Mouse (Mus musculus) heart, embryonic 15.5 days (tissue): ENCODE results near the gene Smim24. TPM values are rescaled to one million over a fixed set of nuclear protein-coding genes. Genes with fewer than 3 reads are reported as not detected.

Source experiments
- ATAC-seq: fragments of 200-750 bp; cut with Nextera tagmentation; replicated peaks from 2 replicates; pipeline ENCODE4 v1.8.0; 2017; ENCODE audit warnings: low read depth, moderate TSS enrichment; ENCODE audit not compliant: insufficient number of reproducible peaks, insufficient read depth, low FRiP score
- H3K27ac ChIP-seq: fragments of 300-500 bp; sonication (generic); 2 replicates; pipeline ENCODE4 v1.5.1; 2015; ENCODE audit warnings: mild to moderate bottlenecking, inconsistent platforms
- H3K27me3 ChIP-seq: fragments of 300-500 bp; sonication (generic); 2 replicates; pipeline ENCODE4 v1.6.1; 2015; ENCODE audit warnings: inconsistent platforms
- H3K36me3 ChIP-seq: fragments of 300-500 bp; sonication (generic); 2 replicates; pipeline ENCODE4 v1.6.1; 2015; ENCODE audit warnings: mild to moderate bottlenecking, inconsistent platforms
- H3K4me1 ChIP-seq: fragments of 300-500 bp; sonication (generic); replicated peaks from 2 replicates; pipeline ENCODE4 v1.6.1; 2015; ENCODE audit warnings: inconsistent platforms
- H3K4me2 ChIP-seq: fragments of 300-500 bp; sonication (generic); 2 replicates; pipeline ENCODE4 v1.6.1; 2015; ENCODE audit warnings: inconsistent platforms, mild to moderate bottlenecking, moderate library complexity
- H3K4me3 ChIP-seq: fragments of 300-500 bp; sonication (generic); 2 replicates; pipeline ENCODE4 v1.5.1; 2015; ENCODE audit warnings: mild to moderate bottlenecking, inconsistent platforms
- H3K9ac ChIP-seq: fragments of 300-500 bp; sonication (generic); 2 replicates; pipeline ENCODE4 v1.6.1; 2015; ENCODE audit warnings: mild to moderate bottlenecking, inconsistent platforms
- H3K9me3 ChIP-seq: fragments of 300-500 bp; sonication (generic); replicated peaks from 2 replicates; pipeline ENCODE4 v1.6.1; 2016; ENCODE audit warnings: inconsistent platforms
- WGBS: fragments of 180-500 bp; shearing (Covaris S2); methylation state at CpG from one replicate; pipeline ENCODE4 v1.1.7; 2015; ENCODE audit warnings: mixed read lengths; 5-methylcytosine and 5-hydroxymethylcytosine counted together
- polyA plus RNA-seq: library from polyadenylated mRNA; unstranded; fragments of >200 nt; fragmentation: Nextera tagmentation; extraction: Ambion mirVana; gene quantifications from 2 replicates; pipeline ENCODE4 v1.2.1, GENCODE M21; 2015

The Smim24 gene
- polyA plus RNA-seq, 1 experiment from 2014 or later: 4.1 TPM

DNA sequence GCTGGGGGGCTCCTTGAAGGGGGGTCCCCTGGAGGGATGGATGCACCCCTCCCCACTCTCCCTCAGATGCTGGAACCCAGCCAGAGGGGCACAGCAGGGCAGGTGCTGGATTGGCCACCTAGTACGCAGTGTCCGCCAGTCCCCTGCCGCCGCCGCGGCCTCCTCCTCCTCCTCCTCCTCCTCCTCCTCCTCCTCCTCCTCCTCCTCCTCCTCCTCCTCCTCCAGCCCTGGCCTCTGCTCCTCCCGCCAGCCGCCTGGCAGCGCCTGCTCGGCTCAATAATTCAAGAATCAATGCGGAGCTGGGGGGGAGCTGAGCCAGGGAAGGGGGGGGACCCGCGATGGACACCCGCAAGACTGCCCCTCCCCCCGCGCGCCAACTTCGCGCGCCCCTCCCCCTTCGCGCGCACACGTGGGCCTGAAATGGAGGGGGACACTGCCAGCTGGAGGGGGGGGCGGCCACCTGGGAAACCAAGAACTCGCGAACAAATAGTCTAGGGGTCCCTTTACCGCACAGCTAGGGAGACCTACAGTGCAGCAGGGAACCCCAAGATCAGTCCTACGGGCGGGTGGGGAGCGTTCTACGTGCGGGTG lies 33.3 kb downstream of the Smim24 start:
- Histone ChIP-seq H3K4me1 (peaks cover 61% of the 10 kb centered on the region), H3K27ac (peak overlapping the region; percentile 77), H3K36me3 (no peaks in the 10 kb centered on the region), H3K9me3 (no peaks in the 10 kb centered on the region), H3K9ac (peak overlapping the region; percentile 91), H3K4me3 (peak overlapping the region; percentile 87), H3K4me2 (peak overlapping the region; percentile 93), H3K27me3 (no peaks in the 10 kb centered on the region)
- 3% methylated on average over 22 of the region's 33 CpGs for WGBS
- ATAC-seq: no peak

GRCm38 (mm10) chr10:81426897-81427296 lies 34.0 kb downstream of the Smim24 start:
- Histone ChIP-seq H3K36me3 (no peaks in the 10 kb centered on the region), H3K4me1 (peaks cover 61% of the 10 kb centered on the region), H3K4me3 (peak overlapping the region; percentile 87), H3K27me3 (no peaks in the 10 kb centered on the region), H3K9me3 (no peaks in the 10 kb centered on the region), H3K9ac (peak overlapping the region; percentile 91), H3K27ac (peak overlapping the region; percentile 77), H3K4me2 (peak overlapping the region; percentile 93)
- no peak for ATAC-seq
- 0% methylated on average over 27 of the region's 38 CpGs for WGBS

- no peak for ATAC-seq
- 26% methylated on average over 3 of the region's 3 CpGs for WGBS
- H3K9ac ChIP-seq: peak overlapping the region; percentile 91; the same call in 1 of the 2 replicates
- H3K4me3 ChIP-seq: peak overlapping the region; percentile 87
- peaks cover 58% of the 10 kb centered on the region for H3K4me1 ChIP-seq
- peak overlapping the region; percentile 77; the same call in 1 of the 2 replicates for H3K27ac ChIP-seq
- H3K27me3 ChIP-seq: no peaks in the 10 kb centered on the region
- no peaks in the 10 kb centered on the region for H3K9me3 ChIP-seq
- peak overlapping the region; percentile 93 for H3K4me2 ChIP-seq
- no peaks in the 10 kb centered on the region for H3K36me3 ChIP-seq
Measured at GRCm38 (mm10) chr10:81427327-81427726, 34.5 kb downstream of the Smim24 start.

DNA sequence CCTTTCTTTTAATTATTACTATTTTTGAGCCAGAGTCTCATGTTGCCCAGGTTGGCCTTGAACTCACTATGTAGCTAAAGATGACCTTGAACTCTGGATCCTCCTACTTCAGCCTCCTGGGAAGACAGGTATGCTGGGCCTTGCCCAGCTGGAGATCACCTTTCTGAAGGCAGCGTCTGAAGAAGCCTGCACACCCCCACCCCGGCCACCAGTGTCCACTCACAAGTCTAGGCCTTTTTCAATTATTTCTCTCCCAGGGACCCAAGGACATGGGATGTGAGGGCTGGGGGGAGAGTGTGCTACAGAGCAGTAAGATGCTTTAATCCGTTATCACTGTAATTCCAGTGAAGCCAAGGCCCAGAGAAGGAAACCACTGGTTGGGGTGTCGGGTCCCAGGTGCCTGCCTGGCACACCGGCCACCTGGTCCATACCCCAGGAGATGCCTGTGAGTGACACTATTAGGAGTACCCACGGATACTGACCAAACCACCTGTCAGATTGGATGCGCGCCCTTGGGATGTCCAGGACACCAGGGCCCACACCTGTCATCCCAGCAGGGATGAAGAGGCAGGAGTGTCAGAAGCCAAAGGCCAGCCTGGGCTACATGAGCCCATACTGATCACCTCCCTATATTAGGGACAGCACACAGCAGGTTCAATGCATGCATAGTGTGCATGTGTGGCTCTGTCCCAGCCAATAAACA lies 35.1 kb downstream of the Smim24 start:
- H3K9me3 ChIP-seq: no peaks in the 10 kb centered on the region
- no peak overlapping the region for H3K4me3 ChIP-seq
- no peak overlapping the region; the same call in 1 of the 2 replicates for H3K27ac ChIP-seq
- 86% methylated on average over 8 of the region's 8 CpGs for WGBS
- no peaks in the 10 kb centered on the region for H3K27me3 ChIP-seq
- H3K4me2 ChIP-seq: no peak overlapping the region
- peaks cover 58% of the 10 kb centered on the region for H3K4me1 ChIP-seq
- no peak overlapping the region for H3K9ac ChIP-seq
- H3K36me3 ChIP-seq: no peaks in the 10 kb centered on the region
- ATAC-seq: no peak

GRCm38 (mm10) chr10:81428507-81428870 lies 35.6 kb downstream of the Smim24 start:
- peaks cover 62% of the 10 kb centered on the region for H3K4me1 ChIP-seq

DNA sequence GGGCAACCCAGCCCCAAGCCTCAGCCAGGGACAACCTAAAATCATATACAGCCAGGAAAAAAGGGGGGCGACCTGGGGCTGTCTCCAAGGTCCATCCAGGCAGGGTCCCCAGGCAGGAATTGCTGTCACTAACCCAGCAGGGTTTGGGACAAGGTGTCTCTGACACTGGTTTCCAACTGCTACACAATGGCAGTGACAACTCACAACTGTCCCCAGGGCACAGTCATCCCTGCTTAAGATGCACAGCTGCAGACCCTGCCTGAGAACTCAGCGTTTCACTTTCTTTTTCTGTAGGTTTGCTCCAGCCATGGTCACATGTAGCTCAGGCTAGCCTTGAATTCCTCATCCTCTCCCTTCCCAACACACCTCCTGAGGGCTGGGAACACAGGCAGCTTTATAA lies 36.2 kb downstream of the Smim24 start:
- Histone ChIP-seq H3K9me3 (no peaks in the 10 kb centered on the region), H3K4me1 (peaks cover 62% of the 10 kb centered on the region), H3K27me3 (no peaks in the 10 kb centered on the region), H3K36me3 (no peaks in the 10 kb centered on the region), H3K9ac (no peak overlapping the region), H3K4me2 (peak overlapping the region; percentile 79), H3K27ac (peak overlapping the region; percentile 99), H3K4me3 (no peak overlapping the region)
- no peak for ATAC-seq
- 43% methylated on average over 2 of the region's 2 CpGs for WGBS

More at GRCm38 (mm10) chr10:81428507-81428870, 35.6 kb downstream of the Smim24 start:
- Histone ChIP-seq H3K36me3 (no peaks in the 10 kb centered on the region), H3K27me3 (no peaks in the 10 kb centered on the region), H3K4me2 (no peak overlapping the region), H3K27ac (no peak overlapping the region), H3K9ac (no peak overlapping the region), H3K9me3 (no peaks in the 10 kb centered on the region), H3K4me3 (no peak overlapping the region)
- 85% methylated on average over 7 of the region's 7 CpGs for WGBS
- no peak for ATAC-seq

DNA sequence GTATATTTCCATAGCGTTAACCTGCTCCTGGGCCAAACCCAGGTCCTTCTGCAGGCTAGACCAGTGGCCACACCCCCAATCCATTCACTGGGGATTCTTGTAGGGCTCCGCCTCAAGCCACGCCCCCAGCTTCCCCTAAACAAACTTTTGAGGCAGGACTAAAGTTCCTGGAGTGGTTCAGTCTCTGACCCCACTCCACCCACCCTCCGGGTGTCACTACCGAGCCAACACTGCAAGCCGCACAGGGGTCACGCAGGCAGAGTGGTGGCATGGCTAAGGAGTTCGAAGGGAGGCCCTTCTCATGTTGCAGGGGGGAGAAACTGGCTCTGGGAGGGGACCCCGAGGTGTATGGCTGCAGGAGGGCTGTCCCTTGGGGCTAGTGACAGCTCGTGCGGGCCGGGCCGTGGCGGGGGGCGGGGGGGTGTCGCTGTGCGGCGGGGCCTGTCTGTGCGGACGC lies 36.8 kb downstream of the Smim24 start:
- peak overlapping the region; percentile 99 for H3K27ac ChIP-seq
- ATAC-seq: peak; percentile 32
- H3K9ac ChIP-seq: peak overlapping the region; percentile 84
- H3K27me3 ChIP-seq: no peaks in the 10 kb centered on the region
- peaks cover 62% of the 10 kb centered on the region for H3K4me1 ChIP-seq
- WGBS: 0% methylated on average over 20 of the region's 20 CpGs
- H3K4me2 ChIP-seq: peak overlapping the region; percentile 79
- H3K36me3 ChIP-seq: no peaks in the 10 kb centered on the region
- peak overlapping the region; percentile 88 for H3K4me3 ChIP-seq
- H3K9me3 ChIP-seq: no peaks in the 10 kb centered on the region

- Histone ChIP-seq H3K9ac (peak overlapping the region; percentile 84), H3K4me3 (peak overlapping the region; percentile 88), H3K36me3 (no peaks in the 10 kb centered on the region), H3K27me3 (no peaks in the 10 kb centered on the region), H3K4me2 (peak overlapping the region; percentile 79), H3K4me1 (peaks cover 62% of the 10 kb centered on the region), H3K9me3 (no peaks in the 10 kb centered on the region), H3K27ac (peak overlapping the region; percentile 99)
- whole genome bisulfite sequencing: 0% methylated on average over 52 of the region's 89 CpGs
- peak; percentile 38 for ATAC-seq
Measured at GRCm38 (mm10) chr10:81430141-81430830, 37.4 kb downstream of the Smim24 start.

DNA sequence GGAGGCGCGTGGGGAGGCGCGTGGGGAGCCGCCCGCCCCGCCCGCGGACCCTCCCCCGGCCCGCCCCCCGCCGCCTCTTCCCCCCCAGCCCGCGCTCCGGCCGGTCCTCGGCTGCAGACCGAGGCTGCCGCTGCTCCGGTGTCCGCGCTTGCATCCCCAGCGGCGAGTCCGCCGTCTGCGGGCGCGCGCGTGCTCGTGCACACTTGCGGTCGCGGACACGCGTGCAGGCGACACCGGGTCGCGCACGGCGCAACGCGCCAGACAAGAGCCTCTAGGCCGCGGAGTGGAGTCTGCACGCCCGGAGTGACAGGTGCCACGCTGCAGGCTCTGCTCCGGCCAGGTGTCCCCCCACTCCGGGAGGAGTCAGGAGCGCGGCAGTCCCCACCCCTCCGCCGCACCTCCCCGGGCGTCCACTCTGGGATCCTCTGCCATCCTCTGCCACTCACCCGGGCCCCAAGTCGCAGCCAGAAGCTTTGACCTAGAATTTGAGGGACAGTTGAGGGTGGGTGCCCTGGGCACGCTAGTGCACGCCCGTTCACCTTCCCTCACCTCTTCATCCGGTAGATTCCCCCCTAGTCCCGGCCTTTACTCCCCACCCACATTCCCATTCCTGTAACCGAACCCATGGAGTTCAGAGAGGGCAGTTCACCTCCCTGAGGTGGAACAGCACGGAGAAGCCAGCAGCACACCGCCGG lies 38.1 kb downstream of the Smim24 start:
- Histone ChIP-seq H3K4me2 (peak overlapping the region; percentile 79), H3K4me1 (peaks cover 62% of the 10 kb centered on the region), H3K9me3 (no peaks in the 10 kb centered on the region), H3K9ac (peak overlapping the region; percentile 84), H3K27ac (peak overlapping the region; percentile 99), H3K4me3 (peak overlapping the region; percentile 88), H3K36me3 (no peaks in the 10 kb centered on the region), H3K27me3 (no peaks in the 10 kb centered on the region)
- 2% methylated on average over 60 of the region's 70 CpGs for whole genome bisulfite sequencing
- ATAC-seq: peak; percentile 14; the same call in 1 of the 2 replicates

- Histone ChIP-seq H3K27me3 (no peaks in the 10 kb centered on the region), H3K4me3 (peak overlapping the region; percentile 88), H3K4me1 (peaks cover 56% of the 10 kb centered on the region), H3K27ac (peak overlapping the region; percentile 99), H3K9me3 (no peaks in the 10 kb centered on the region), H3K9ac (0 out of 2 replicates have a peak overlapping the region, but pooled peaks have one; percentile 10), H3K4me2 (peak overlapping the region; percentile 79), H3K36me3 (no peaks in the 10 kb centered on the region)
- no peak for ATAC-seq
- WGBS: 17% methylated on average over 13 of the region's 15 CpGs
Measured at GRCm38 (mm10) chr10:81431526-81432168, 38.8 kb downstream of the Smim24 start.
